Mouse (Mus musculus) T-helper 2 cell (primary cell): Measurements from ENCODE around the gene Gls.

Source experiments
- in situ Hi-C: fragments of 300-600 bp; cut with MboI, MseI; formaldehyde crosslinking; loops from one replicate; pipeline ENCODE4 v1.15.1; 2025; ENCODE audit warnings: high pct_unique_total_duplicates

Gene Gls

DNA sequence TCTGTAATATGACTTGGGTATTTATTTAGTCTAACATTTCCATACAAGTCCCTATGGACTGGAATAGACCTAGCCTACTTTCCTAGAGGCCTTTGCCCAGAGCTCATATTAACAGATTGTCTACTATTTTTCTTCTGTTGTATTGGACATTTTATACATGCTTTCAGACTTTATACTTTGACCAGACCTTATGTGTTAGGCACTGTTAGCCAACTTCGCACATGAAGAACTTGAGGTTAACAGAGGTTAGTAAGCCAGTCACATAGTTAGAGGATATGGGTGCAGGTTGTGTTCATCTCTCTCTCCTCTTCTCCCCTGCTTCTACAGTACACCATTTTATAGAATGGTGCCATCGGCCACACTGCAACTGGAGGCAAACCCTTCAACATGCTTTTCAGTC is 75.0 kb downstream of the Gls start:
- in situ Hi-C loops: no loop called here

DNA sequence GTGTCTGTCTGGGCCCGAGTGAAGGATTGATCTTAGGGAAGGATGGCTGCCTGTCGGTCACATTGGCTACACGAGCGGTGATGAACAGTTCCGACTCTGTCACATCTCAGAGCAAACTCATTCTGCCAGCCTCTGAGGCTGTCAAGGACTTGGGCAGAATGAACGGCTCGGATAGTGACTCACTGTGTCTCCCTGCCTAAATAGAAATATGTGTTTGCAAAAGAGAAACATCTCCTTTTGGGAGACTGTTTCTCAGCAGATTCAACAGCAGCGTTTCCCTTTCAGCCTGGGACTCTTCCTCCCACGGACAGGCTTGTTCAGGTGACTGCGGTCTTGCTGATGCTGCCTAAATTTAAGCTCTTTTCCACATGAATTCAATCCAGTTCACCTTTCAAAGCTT is 76.7 kb downstream of the Gls start:
- in situ Hi-C loops: no loop called here

DNA sequence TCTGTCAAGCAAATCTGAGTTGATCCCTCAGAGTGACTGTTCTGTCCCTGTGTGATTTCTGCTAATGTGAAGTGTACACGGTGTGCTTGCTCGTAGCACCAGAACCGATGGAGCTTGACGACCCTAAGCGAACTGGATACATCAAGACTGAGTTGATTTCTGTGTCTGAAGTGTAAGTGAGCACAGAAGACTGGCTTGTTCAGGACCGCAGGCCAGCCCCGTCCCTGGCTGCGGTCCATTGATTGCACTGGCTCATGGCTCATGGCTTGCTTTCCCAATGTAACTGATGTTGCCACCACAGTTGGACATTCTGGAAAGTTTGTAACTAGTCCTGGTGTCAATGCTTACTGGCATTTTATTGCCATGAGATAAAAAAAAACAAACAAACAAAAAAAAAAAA is 78.1 kb downstream of the Gls start:
- in situ Hi-C loops: loop anchor here (5.0 kb wide), 1 partner anchor 42 kb away; no protein-coding TSS in a partner anchor

- in situ Hi-C loops: loop anchor here (5.0 kb wide), 1 partner anchor 44 kb away; no protein-coding TSS in a partner anchor
These were observed 80.1 kb downstream of the Gls start for GRCm38 (mm10) chr1:52152936-52153335.

DNA sequence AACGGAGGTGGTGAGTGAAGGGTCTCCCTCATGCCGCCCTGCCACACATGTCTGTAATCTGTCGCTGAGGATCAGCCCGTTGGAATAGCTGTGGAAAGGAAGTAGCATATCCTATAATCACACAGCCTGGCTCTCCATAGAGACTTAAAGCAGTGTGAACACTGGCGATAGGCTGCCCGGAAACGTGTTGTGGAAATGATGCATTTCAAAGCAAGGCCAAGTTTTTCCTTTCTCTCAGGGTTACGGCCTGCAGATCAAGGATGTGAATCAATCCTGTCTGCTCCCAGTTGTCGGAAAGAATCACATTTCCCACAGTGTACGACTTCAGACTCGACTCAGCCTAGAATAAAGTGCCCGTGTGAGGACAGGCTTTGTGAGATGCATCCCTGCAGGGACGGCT is 80.7 kb downstream of the Gls start:
- in situ Hi-C loops: loop anchor here (5.0 kb wide), 1 partner anchor 45 kb away; no protein-coding TSS in a partner anchor

DNA sequence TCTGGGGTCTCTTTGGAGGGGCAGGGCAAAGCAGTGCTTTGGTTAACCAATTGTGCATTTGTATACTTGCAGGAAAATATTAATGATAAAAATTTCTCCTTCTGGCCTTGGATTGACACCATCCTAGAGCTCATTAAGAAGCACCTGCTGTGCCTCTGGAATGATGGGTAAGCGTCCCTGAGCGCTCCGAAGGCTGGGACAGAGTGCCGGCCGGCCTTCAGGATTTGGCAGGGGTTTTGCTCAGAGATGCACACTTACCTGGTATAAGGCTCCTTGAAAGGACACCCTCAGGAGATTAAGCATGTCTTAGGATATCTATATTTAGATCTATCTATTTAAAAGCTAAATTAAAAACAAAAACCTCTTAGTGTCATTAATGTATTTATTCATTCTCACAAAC is 81.9 kb downstream of the Gls start:
- in situ Hi-C loops: loop anchor here (5.0 kb wide), 1 partner anchor 46 kb away; no protein-coding TSS in a partner anchor

- in situ Hi-C loops: loop anchor here (5.0 kb wide), 1 partner anchor 47 kb away; no protein-coding TSS in a partner anchor
These were observed 82.4 kb downstream of the Gls start for GRCm38 (mm10) chr1:52150676-52151075.

DNA sequence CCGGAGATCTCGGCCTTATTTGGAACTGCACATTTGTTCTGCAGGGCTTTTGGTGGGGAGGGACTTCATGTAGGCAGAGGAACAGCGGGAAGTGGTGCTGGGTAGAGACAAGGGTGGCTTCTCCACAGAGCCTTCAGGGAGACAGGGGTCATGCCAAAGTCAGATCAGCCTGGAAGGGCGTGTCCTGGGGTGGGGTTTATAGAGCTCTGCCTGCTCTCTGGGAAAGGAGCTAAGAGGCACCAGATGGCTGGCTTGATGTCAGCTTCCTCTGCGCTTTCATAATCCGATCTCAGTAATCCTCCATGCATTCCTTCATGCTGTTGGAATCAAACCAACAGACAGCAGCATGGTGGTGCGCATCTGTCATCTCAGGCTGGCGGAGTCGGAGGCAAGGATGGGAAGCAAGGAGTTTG is 83.1 kb downstream of the Gls start:
- in situ Hi-C loops: loop anchor here (5.0 kb wide), 1 partner anchor 47 kb away; no protein-coding TSS in a partner anchor

DNA sequence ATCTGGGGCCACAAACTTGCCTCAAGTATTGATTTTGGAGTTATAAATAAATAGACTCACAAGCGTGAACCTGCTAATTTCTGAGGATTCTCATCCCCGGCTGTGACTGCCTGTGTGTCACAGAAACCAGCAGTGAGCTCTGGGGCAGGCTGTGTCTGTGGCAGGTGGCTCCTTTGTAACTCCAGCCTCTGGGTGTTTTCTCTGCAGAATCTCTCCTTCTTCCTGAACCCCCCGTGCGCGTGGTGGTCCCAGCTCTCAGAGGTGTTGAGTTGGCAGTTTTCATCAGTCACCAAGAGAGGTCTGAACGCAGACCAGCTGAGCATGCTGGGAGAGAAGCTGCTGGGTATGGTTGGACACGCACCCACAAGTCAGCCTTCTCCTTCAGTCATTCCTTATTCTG is 84.3 kb downstream of the Gls start:
- in situ Hi-C loops: no loop called here

GRCm38 (mm10) chr1:52148178-52148577 is 84.9 kb downstream of the Gls start:
- in situ Hi-C loops: no loop called here

DNA sequence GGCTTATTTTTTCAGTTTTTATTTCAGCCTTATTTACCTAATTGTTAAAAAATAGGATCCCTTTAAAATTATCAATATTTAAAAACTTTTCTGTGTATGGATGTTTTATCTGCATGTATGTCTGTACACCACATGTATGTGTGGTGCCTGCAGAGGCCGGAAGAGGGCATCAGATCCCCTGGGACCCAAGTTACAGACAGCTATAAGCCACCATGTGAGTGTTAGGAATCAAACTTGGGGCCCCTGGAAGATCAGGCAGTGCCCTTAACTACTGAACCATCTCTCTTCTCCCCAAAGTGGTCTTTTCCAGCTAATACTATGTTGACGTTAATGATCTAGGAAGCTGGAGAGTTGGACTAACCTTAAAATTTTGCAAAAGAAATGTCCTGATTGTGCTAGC is 85.6 kb downstream of the Gls start:
- in situ Hi-C loops: no loop called here

DNA sequence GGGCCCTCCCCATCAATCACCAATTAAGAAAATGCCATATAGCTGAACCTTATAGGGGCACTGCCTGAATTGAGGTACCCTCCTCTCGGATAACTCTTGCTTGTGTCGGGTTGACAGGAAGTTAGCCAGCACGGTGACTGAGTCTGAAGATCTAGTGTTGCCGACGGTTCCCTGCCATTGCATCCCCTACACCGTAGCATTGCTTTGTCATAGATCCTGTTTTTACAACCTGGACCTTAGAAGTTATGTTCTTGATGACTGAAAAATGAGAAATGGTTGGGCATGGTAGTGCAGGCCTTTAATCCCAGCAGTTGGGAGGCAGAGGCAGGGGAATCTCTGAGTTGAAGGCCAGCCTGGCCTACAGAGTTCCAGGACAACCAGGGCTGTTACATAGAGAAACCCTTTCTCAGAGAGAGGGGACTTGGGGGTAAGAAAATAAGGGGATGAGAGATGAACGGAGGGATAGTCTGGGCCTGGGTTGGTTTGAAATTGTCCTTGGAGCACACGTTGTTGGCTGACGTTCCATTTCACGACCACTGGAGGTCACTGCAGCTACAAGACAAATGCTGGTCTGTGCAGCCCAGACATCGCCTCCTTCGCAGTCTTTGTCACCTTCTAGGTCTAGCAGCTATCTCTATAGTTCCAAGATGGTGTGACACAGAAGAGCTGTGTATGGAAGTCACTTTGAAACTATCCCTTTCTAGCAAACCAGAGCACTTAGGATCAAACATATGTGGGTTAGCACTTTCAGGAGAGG is 86.6 kb downstream of the Gls start:
- in situ Hi-C loops: no loop called here

DNA sequence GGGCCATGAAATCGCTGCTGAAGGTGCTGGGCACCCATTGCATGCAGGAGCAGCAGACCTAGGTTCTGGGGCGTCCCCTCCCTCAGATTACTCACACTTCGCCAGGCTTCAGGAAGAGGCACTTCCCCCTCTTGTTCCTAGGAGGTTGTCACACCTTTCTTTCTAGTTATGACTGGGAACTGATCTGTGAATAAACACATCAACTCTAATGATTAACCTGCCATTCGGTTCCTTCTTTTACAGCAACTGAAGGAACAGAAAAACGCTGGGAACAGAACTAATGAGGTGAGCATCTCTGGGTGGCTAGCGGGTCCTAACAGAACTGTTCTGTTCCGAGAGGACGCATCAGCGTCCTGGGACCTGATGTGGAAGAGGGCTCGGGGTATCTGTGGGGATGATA is 88.1 kb downstream of the Gls start:
- in situ Hi-C loops: no loop called here

GRCm38 (mm10) chr1:52143596-52144156 is 89.4 kb downstream of the Gls start:
- in situ Hi-C loops: no loop called here

DNA sequence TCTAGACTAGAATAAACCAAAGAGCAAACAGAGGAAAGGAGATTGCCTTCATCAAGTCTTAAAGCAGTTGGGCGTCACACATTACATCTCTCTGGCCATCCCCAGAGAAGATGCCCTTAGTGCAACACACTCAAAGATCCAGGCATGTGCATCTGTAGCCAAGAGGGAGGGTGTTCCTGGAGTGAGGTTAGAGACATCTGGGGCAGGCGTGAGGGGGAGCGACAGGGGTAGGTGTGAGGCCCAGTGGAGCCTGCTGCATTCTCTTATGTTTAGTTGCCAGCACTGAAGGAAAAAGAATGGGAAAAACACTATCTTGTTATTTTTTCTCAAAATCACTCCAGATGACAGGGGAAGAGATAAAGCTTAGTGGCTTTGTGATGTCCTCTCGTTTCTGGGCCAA is 89.8 kb downstream of the Gls start:
- in situ Hi-C loops: no loop called here

- in situ Hi-C loops: no loop called here
These were observed 90.9 kb downstream of the Gls start for GRCm38 (mm10) chr1:52142117-52142516.

DNA sequence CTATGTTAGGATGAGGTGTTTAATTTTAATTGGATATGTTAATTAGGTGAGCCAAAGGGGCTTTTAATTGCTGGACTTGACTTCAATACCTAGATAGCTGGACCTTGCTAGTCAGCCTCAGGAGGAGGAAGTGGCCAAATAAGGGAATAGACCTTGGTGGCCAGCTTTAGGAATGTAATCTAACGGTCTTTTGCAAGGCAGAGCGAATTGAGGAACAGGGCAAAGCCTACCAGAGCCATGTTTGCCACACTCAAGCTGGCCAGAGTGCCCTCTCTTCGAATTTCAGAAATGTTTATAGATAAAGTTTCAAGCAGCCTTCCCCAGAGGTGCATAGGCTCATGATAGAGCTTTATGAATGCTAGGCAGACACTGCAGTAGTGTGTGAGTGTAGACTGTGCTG is 91.5 kb downstream of the Gls start:
- in situ Hi-C loops: no loop called here

GRCm38 (mm10) chr1:52140534-52140933 is 92.5 kb downstream of the Gls start:
- in situ Hi-C loops: no loop called here

GRCm38 (mm10) chr1:52137292-52137691 is 95.7 kb downstream of the Gls start:
- in situ Hi-C loops: no loop called here

DNA sequence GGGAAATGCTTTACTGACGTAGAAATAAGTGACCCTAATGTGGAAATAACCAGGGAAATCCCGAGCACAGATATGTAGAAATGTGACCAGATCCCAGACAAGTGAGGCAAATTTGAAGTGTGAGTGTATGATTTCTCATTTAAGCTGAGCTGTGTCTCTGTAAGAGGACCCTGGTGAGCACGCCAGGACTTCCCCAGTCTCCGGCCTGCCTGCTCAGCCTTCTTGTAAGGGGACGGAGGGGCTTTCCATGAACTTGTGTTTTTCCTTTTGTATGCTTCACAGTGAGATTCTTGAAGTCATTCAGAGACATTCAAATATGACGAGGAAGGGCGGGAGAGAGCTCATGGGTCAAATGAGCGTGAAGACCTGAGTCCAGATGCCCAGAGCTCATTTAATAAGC is 99.8 kb downstream of the Gls start:
- in situ Hi-C loops: no loop called here

DNA sequence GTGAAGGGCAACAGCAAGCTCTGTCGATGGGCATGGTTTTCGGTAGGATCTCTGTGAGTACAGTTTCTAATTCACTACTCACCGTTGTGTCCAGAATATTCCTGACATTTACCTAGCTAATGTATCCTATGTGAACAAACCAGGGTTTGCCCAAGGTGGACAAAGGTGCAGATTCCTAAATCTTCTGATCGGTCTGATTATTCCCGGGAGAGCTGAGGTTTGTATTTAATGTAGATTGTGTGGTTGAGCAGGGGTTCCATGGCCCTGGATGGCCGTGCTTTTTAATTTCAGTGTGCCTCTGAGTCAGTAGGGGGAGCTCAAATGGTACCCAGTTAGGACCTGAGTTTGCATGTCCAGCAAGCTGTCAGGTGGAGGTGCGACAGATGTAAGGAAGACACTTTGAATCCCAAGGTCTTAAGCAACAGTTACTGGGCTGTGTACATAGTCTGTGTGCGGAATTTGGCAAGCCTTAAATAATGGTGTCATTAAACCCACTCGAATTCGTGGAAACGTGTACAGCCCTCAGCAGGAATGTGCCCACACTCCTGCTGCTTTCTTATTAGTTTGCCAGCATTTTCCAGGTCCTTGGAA is 101.2 kb downstream of the Gls start:
- in situ Hi-C loops: no loop called here

- in situ Hi-C loops: no loop called here
These were observed 103.2 kb downstream of the Gls start for GRCm38 (mm10) chr1:52129794-52130193.

DNA sequence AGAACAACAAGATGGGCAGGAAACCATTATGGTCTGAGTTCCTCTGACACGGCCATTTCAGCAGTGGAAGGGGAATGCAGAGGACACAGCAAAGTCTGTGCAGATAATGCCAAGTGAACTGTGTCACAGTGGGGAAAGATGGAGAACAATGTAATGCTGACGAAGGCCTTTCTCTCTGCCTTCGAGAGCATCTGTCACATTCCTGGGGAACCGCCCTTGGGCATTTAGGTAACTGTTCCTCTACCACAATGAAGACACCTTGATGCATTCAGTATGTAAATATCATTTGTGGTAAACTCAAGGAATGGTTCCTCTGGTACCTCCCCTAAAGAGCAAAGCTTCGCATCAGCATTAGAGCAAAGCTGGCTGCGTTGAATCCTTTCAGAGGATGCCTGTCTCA is 105.7 kb downstream of the Gls start:
- in situ Hi-C loops: no loop called here
